Mouse (Mus musculus): ENCODE data around the gene Ptgis. TPM values are rescaled to one million over a fixed set of nuclear protein-coding genes. Genes with fewer than 3 reads are reported as not detected.
A peak's percentile ranks its signal among the peaks of the same experiment; 100 is the strongest.

Gene Ptgis
- 10 to 100 TPM in 1 of 2 experiments, 1 to 10 TPM in 1; 8.0 to 11.1 TPM for total RNA-seq (2021)
- long read RNA-seq, experiment 1, partial matches to known transcripts, result 2 of 7 reads
- long read RNA-seq, experiment 1, other reads (novel, unspliced or antisense), result 1 of 7 reads
- long read RNA-seq, experiment 2, partial matches to known transcripts, result 5 of 6 reads
- long read RNA-seq, experiment 2, other reads (novel, unspliced or antisense), result 0 of 6 reads

GRCm38 (mm10) chr2:167240008-167240964 is at the start of gene Ptgis:
Ptgis (minus strand) TSS chr2:167240604.
- intact Hi-C loops (cut with DNase I; ENCODE audit: low total_unique reads), result no loop called here
- DNase-seq, result peak; percentile 49

- DNase-seq, result peak; percentile 3
- intact Hi-C loops (cut with DNase I; ENCODE audit: low total_unique reads), result loop anchor here (5.0 kb wide), 1 partner anchor 136 kb away; no protein-coding TSS in a partner anchor
Measured at GRCm38 (mm10) chr2:167281461-167281860, 41.1 kb upstream of the Ptgis start.

GRCm38 (mm10) chr2:167280986-167281310 is 40.5 kb upstream of the Ptgis start:
- no peak for DNase-seq
- intact Hi-C loops (cut with DNase I; ENCODE audit: low total_unique reads), result loop anchor here (5.0 kb wide), 1 partner anchor 136 kb away; no protein-coding TSS in a partner anchor

- DNase-seq, result peak; percentile 74
- intact Hi-C loops (cut with DNase I; ENCODE audit: low total_unique reads), result loop anchor here (5.0 kb wide), 1 partner anchor 137 kb away; no protein-coding TSS in a partner anchor
Measured at GRCm38 (mm10) chr2:167280090-167280985, 39.9 kb upstream of the Ptgis start.

GRCm38 (mm10) chr2:167278751-167279526 is 38.5 kb upstream of the Ptgis start:
- peak; percentile 68 for DNase-seq
- intact Hi-C loops (cut with DNase I; ENCODE audit: low total_unique reads), result loop anchor here (2.0 to 5.0 kb wide), 2 partner anchors 56 to 207 kb away; no protein-coding TSS in a partner anchor

- peak; percentile 2 for DNase-seq
- intact Hi-C loops (cut with DNase I; ENCODE audit: low total_unique reads), result loop anchor here (2.0 to 5.0 kb wide), 2 partner anchors 55 to 206 kb away; no protein-coding TSS in a partner anchor
Measured at GRCm38 (mm10) chr2:167278011-167278410, 37.6 kb upstream of the Ptgis start.

GRCm38 (mm10) chr2:167277026-167277425 is 36.6 kb upstream of the Ptgis start:
- DNase-seq, result peak; percentile 2
- intact Hi-C loops (cut with DNase I; ENCODE audit: low total_unique reads), result loop anchor here (5.0 kb wide), 1 partner anchor 205 kb away; no protein-coding TSS in a partner anchor

GRCm38 (mm10) chr2:167275856-167276255 is 35.5 kb upstream of the Ptgis start:
- no peak for DNase-seq
- intact Hi-C loops (cut with DNase I; ENCODE audit: low total_unique reads), result loop anchor here (5.0 kb wide), 1 partner anchor 204 kb away; no protein-coding TSS in a partner anchor

GRCm38 (mm10) chr2:167274713-167275465 is 34.5 kb upstream of the Ptgis start:
- intact Hi-C loops (cut with DNase I; ENCODE audit: low total_unique reads), result loop anchor here (5.0 kb wide), 1 partner anchor 203 kb away; no protein-coding TSS in a partner anchor
- DNase-seq, result no peak

GRCm38 (mm10) chr2:167273206-167273740 is 32.9 kb upstream of the Ptgis start:
- intact Hi-C loops (cut with DNase I; ENCODE audit: low total_unique reads), result no loop called here
- peak; percentile 1 for DNase-seq

- peak; percentile 1 for DNase-seq
- intact Hi-C loops (cut with DNase I; ENCODE audit: low total_unique reads), result no loop called here
Measured at GRCm38 (mm10) chr2:167272706-167273105, 32.3 kb upstream of the Ptgis start.

- peak; percentile 61 for DNase-seq
- intact Hi-C loops (cut with DNase I; ENCODE audit: low total_unique reads), result no loop called here
Measured at GRCm38 (mm10) chr2:167271121-167271521, 30.7 kb upstream of the Ptgis start.

GRCm38 (mm10) chr2:167270496-167270895 is 30.1 kb upstream of the Ptgis start:
- DNase-seq, result peak; percentile 2
- intact Hi-C loops (cut with DNase I; ENCODE audit: low total_unique reads), result no loop called here

GRCm38 (mm10) chr2:167268721-167269120 is 28.3 kb upstream of the Ptgis start:
- intact Hi-C loops (cut with DNase I; ENCODE audit: low total_unique reads), result no loop called here

GRCm38 (mm10) chr2:167268411-167268690 is 27.9 kb upstream of the Ptgis start:
- intact Hi-C loops (cut with DNase I; ENCODE audit: low total_unique reads), result no loop called here
- DNase-seq, result no peak

More at GRCm38 (mm10) chr2:167268721-167269120, 28.3 kb upstream of the Ptgis start:
- DNase-seq, result peak; percentile 2

GRCm38 (mm10) chr2:167267531-167268410 is 27.4 kb upstream of the Ptgis start:
- DNase-seq, result peak; percentile 56
- intact Hi-C loops (cut with DNase I; ENCODE audit: low total_unique reads), result no loop called here

GRCm38 (mm10) chr2:167266231-167266630 is 25.8 kb upstream of the Ptgis start:
- DNase-seq, result no peak

More at GRCm38 (mm10) chr2:167266231-167266630, 25.8 kb upstream of the Ptgis start:
- intact Hi-C loops (cut with DNase I; ENCODE audit: low total_unique reads), result no loop called here

All from gastrocnemius, postnatal 14 days (tissue).